Mouse (Mus musculus) gastrocnemius, postnatal 25 days (tissue): ENCODE results near the gene Klhl29. TPM values are rescaled to one million over a fixed set of nuclear protein-coding genes. Genes with fewer than 3 reads are reported as not detected.

Experiments used
- DNase-seq: peaks from one replicate; pipeline ENCODE4 v3.0.0; 2022
- total RNA-seq, 2 experiments: library from RNA; stranded (reverse); gene quantifications; 1 replicate in 1 of 2; 2 replicates in 1 of 2; pipeline ENCODE4 v1.2.3; 2021

Klhl29 gene
- total RNA-seq, 2 experiments from 2014 or later = 1.5 to 3.4 TPM

DNA sequence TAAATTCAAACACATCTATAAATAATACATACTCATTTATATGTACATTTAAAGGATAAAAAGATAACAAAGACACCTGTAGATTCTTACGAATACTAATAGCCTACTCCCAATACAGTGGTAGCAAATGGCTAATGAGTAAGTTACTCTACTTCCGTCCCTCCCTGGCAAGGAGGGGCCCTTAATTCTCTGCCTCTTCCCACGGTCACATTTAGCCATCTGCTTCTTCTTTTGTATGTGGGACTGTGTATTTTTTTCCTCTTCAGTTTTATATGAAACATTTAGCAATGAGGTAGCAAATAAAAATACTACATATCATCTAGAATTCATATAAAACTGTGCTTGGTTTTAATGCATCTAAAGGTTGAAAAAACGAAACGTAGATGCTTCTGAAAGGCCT is 73.6 kb downstream of the Klhl29 start:
- DNase-seq = no peak

DNA sequence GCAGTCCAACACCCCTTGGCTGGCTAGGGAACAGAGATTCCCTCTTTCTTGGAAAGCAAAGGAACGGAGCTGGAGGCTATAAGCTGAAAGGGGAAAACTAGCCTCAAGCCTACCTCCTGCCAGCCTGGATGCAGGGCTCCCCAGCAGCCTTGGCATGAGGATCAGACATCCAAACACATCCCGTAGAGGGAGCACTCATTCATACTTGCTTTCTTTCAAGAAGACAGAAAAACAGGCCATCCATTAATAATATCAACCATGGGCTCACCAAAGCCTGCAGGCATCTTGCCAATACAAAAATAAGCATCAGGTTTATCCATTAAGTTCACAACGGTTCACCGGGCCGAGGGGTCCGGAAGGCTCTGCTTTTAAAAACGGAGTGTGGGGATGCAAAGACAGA is 79.1 kb downstream of the Klhl29 start:
- no peak for DNase-seq

DNA sequence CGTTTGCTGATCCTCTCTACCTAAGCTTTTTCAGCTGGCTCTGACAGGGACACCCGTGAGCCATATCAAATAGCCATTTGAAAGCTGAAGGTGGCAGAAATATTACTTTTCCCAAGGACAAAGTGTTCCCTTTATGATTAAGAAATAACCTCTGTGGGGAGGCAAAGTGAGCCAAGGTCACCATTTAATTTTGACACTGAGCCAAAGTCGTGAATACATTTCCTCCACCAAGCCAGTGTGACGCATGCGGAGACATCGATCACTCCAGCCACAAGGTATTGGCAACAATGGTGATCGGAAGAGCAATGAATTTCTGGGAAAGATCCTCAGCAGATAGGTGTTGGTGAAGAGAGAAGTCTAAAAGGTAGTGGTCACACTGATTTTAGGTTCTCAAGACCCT is 83.2 kb downstream of the Klhl29 start:
- DNase-seq = no peak

DNA sequence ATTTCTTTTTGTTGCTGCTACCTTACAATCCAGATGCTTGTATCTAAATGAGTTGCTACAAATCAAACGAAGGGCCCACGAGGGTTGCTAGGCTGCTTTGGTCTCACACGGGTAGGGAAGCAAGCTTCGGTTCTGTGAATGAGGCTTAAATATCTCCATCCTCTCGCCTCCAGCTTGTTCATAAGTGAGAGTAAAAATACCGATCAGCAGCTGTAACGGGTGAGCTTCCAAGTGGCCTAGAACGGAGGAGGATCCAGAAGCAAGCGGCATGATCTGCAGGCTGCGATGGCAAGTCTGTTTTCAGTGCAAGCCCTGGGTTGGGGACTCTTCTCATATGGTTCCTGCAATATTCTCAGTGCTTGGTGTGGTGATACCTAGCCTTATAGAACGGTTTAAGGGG is 89.9 kb downstream of the Klhl29 start:
- no peak for DNase-seq

DNA sequence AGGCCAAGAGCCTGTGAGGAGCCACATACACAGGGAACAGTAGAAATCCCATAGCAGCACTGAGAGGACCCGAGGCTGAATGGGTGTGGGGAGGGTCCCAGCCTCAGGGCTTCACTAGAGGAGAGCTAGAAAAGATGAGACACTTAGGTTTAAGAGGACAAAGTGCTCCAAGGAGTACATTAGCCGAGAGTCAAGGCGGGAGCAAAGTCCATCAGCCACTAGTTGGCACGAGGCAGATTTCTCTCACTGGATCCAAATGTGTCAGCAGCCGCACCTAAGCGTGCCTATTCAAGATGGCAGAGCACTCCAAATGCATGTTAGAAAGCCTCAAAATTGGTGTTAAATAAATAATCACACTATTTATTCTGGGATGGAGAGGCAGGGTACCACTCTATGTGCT is 90.5 kb downstream of the Klhl29 start:
- DNase-seq = no peak

DNA sequence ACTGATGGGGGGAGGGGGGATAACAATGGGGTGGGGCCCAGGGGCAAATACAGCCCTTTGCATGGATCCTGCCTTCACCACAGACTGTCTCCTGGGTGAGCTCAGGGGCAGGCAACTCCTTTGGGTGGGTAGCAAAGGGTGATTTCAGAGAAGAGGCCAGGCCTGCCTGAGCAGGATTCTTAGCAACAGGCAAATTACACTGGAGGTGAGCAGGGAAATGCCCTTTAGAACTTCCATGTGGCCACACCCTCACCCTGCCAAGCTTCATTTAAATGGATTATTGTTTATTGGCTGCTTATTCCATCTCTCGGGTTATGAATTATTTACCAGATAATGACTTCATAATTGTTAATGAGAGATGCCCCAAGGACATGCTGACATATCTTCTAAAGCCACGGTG is 91.8 kb downstream of the Klhl29 start:
- no peak for DNase-seq

DNA sequence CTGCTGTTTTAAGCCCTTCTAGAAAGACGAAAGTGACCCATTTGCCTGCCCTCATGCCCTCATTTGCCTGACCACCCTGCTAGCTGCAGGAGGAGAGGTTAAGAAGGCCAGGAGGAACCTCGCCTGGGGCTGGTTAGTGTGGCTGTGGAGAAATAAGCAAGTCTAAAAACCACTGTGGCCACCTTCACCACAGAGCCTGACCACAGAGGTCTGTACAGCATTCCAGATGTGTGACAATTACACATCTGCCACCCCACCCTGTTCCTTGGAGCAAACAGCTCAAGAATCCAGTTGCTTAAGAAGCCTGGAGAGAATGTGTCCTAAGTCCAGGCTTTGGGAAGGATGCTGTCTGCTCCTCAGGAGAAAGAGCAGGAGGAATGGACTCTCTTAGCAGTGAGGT is 92.9 kb downstream of the Klhl29 start:
- no peak for DNase-seq

DNA sequence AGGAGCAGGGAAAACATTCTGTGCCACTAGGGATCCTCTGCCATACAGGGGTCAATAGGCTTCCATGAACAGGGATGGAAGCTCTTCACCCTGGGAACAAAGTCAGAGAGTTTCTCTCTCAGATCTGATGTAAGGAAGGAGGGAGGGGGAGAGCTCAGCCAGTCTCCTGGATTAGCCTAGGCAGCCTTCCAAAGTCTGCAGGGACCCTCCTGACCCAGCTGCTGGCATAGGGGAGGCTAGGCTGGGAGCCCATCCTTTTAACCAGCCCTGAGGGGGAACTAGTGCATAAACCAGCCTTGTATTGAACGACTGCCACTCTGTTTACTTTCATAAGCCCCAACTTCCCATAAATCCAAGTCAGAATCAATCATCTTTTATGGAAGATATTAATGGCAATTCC is 95.6 kb downstream of the Klhl29 start:
- DNase-seq = no peak

DNA sequence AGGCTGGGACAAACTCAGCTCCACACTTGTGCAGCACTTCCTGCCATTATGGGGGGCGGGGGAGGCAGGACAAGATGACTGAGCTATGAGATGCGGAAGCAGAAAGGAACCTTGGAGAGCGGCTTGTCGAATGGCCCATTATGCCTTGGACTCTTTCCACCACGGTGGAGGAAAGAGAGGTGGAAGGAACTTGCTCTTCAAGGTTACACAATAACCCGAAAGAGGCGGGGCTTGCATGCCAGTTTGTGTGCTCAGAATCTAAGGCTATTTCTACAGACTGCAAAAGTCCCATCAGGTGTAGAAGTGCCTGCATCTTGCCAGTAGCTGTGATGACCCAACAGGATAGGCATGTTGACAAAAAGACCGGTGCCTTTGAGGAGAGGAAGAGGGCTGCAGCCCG is 98.5 kb downstream of the Klhl29 start:
- peak; percentile 22 for DNase-seq

DNA sequence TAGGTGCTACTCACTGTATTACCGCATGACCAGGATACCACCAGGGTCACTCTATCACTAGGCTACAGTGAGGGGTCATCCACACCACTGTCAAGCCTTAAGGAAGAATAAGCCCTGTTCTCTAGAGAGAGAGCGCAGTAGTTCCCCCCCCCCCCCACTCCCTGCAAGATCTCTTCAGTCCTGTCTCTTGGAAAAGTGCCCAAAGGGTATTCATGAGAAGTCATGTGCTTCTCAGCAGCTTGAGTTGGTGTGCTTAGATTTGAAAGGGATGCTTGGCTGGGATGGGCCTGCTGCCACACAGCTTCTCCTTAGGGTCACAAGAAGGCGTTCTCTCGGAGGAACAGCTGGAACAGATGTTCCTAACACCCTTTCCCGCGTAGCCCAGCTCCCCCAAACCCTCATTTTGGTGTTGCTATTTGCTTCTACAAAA is 100.0 kb downstream of the Klhl29 start:
- no peak for DNase-seq

DNA sequence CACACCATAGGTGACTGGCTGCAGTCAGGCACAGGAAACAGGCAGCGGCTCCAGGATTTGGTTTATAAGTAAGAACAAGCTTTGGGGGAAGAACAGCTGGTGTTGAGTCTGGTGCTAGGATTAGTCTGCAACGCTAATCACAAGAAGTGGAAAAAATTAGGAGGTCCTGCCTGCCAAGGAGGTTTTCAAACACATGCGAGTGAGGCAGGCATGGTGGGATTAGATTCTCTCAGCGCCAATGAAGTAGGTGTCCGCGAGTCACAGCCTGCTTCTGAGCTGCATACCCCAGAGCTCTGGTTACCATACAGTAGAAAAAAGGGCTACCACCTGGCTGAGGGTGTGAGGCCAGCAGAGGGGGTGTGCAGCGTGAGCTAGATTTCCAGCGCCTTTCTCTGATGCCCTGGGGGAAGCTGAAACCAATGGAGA is 101.0 kb downstream of the Klhl29 start:
- DNase-seq = no peak

DNA sequence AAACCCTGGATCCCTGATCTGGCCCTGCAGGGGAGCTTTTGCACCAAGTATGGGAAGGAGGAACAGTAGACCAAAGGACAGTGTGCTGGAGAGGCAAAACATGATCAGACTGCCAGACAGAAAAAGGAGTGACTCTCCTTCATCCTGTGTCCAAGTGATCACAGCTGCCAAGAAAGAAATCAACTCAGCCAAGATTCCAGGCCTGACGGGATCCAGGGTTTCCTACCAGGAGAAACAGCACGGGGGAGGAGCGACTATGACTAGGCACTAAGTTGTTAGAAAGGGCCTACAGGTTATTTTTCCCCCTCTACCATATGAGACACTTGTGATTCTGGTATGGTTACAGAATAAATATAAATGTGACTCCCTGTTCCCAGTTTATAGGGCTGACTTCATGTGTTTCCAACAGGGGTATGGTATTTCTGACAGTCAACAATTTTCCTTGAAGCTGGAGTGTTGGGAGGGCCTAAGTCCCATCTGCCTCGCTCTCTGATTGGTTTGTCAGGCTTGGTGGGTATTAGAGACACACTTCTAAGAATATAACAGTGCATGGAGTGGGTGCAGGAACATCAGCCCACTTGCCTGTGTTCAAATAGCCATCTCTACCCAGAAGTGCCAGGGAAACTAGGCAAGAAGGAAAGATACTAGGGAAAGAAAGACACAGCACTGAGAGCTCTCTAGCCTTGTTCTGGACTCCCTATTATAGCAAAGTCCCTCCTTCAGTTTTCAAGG is 102.0 kb downstream of the Klhl29 start:
- peak; percentile 69 for DNase-seq

DNA sequence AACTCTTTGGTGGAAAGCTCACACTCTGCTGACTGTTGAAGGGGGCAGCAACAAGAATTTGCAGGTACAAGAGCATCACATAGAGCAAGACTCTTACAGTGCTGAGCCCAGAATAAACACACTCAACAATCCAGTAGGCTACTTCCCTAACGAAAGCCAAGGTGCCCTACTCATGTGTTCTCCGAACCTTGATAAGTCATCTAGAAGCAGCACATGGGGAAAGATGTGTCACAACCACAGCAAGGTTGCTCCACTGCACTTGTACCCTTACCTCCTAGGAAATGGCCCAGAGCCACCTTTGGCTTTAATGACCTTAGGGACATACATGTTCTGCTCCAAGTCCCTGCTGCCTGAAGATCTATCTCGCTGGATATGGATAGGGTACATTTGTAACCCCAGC is 105.0 kb downstream of the Klhl29 start:
- no peak for DNase-seq

DNA sequence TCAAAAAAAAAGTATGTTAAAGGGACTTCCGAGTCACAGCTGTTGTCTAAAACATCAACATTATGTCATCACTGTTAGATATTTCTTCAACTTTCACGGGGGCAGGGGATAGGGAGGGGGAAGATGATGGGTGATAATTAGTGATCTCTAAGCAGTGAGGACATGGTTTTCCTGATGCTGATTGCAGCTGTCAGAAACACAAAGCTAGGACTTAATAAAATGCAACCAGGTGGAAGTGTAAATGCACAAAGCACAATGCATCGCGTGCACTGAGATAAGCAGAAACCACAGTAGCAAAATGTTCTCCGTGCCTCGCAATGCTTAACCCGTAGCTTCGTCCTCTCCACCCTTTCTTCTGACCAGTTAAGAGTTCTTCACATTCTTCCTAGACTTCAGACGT is 105.5 kb downstream of the Klhl29 start:
- DNase-seq = no peak

DNA sequence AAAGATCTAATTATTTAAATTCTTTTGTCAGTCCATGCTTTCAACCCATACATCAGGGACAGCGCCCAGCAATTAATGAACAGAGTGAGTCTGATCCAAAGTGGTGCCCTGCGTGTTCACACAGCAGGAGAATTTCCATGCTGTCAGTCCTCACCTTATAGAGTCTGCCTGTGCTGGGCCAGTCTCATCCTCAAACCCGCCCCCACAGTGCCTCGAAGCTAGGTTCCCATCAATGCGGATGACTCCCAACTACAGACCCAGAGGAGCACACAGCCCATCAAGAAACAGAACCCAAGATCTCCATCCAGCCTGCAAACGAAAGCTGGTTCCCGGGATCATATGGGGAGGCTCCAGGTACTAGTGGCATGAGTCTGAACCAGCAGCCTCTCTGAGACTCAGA is 106.4 kb downstream of the Klhl29 start:
- no peak for DNase-seq

DNA sequence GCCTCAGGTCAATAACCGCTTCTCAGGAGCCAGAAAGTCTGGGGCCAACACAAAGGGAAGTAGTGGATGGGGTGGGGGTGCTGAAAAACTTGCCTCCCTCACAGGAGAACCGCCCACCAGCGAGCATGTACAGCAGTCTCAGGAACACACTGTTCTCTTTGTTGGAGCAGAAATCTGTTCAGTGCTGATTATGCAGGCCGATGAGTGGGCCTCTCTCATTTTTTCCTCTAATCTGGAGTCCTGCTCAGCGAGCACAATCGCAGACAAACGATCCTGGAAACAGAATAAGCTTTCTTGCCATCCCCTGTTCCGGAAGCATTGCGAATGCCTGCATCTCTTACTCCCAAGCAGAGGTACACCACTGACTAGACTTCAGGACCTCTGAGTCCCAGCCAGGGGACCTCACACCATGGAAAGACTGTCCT is 107.3 kb downstream of the Klhl29 start:
- peak; percentile 33 for DNase-seq

DNA sequence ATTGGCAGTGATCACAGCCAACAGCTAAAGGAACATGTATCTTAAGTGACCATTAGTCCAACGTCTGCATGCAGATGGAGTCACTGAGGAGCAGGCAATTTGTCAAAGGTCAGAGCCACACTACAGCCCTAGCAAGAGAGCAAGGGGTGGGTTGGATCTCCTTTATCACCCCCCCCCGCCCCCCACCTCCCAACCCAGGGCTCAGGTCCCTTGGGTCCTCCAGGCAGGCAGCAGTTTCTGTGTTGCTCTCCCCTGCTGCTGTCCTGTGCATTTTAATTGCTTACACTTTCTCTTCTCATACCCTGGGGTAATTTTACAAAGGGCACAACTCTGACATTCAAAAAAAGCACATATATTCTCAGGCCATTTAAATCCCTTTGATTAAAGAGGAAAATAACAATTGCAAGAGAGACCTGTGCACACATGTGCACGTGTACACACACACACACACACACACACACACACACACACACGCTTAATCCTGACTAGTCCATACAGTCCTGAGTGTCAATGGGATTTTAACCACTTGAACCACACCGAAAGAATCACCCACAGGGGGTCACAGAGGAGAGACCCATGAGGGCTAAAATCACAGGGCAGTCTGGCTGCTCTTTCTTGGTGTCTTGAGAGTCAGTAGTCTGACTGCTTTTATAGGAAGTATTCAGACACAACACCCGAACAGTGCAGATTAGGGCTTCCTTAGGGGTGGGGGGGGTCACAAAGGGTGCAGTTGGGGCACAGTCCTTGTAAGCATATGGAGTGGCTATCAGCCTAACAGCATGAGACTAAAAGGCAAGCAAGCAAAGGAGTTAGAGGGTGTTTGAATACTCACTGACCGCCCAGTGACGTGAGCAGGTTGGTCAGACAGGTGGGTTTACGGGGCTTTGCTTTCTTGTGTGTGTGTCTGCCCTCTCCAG is 108.0 kb downstream of the Klhl29 start:
- DNase-seq = no peak

DNA sequence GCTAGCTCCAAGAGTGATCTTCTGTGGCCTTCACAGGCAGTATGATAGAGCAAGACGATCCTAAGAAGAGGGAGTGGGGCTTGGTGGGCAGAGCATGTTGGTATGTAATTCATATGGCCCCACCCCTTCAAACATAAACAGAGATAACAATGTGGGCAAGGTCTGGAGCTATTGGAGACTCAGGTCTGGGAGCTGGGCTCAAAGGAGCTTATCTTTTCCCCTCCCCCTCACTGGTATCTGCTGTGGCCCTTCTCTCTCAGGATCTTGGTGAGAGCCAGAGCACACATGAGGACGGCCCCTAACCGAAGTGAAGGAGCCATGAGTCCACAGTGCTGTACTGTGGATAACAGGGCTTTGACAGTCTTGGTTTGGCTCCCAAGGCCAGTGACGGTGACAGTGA is 108.7 kb downstream of the Klhl29 start:
- no peak for DNase-seq

DNA sequence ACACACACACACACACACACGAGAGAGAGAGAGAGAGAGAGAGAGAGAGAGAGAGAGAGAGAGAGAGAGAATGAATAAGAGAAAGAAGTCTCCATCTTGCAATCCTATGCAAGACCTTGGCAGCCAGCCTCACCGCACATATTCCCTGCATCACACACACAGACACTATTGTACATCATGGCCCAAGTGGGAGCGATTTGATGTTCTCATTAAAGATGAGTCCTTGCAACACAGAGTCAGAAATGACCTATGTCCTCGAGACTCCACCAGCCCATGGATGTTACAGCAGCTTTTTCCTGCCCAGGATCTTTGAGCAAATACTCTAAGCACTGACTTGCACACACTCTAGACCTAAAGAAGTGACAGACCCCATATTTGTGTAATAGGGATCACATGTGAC is 114.0 kb downstream of the Klhl29 start:
- DNase-seq = no peak

DNA sequence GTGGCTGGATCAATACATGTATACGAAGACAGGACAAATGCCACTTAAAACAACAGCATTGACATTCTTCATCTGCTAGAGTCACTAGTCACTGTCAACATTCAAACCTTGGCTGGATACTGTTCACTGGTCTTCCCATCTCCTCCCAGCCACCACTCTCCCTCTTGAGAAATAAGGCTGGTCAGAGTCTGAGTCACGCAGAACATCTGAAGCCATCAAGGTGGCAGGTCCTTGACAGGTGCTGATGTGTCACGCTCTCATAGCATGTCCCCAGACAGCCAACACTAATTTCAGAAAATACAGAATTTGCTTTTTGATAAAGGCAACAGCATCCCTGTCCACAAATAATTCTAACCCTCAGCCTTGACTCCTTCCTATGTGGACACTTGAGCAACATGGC is 116.7 kb downstream of the Klhl29 start:
- no peak for DNase-seq

DNA sequence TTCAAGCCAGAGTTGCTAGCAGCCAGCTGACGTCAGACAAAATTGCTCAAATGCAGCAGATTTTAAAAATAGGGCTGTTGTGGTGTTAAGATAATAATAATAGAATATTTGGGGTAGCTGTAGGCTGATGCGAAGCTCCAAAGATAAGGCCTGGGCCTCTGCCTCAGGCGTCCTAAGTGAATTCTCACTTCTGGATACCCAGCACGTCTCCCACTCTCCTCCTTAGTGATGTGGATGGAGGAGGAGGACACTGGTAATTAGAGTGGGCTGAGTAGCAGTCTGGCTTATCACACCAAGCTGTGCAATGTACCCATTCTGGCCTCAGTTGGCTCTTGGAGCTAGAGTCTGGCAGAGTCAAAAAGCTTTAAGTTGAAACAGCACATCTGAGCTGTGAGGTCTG is 118.3 kb downstream of the Klhl29 start:
- DNase-seq = no peak

DNA sequence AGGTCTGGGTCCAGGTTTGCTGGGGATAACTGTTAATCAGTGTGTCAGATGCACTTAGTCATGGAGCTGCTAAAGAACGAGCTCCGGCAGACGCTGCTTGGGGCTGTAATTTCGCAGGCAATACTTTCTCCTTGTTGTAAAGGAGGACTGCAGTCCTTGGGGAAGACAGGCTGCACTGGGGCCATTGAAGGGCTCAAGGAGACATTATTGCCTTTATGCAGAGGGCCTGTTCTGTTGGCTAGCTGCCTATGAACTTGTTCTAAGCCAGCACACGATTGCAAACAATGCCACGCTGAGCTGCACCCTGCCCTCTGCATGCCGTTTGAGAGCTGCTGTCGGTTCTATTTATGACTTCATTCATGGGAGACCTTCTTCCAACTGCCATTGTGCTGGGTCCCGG is 120.4 kb downstream of the Klhl29 start:
- DNase-seq = no peak

DNA sequence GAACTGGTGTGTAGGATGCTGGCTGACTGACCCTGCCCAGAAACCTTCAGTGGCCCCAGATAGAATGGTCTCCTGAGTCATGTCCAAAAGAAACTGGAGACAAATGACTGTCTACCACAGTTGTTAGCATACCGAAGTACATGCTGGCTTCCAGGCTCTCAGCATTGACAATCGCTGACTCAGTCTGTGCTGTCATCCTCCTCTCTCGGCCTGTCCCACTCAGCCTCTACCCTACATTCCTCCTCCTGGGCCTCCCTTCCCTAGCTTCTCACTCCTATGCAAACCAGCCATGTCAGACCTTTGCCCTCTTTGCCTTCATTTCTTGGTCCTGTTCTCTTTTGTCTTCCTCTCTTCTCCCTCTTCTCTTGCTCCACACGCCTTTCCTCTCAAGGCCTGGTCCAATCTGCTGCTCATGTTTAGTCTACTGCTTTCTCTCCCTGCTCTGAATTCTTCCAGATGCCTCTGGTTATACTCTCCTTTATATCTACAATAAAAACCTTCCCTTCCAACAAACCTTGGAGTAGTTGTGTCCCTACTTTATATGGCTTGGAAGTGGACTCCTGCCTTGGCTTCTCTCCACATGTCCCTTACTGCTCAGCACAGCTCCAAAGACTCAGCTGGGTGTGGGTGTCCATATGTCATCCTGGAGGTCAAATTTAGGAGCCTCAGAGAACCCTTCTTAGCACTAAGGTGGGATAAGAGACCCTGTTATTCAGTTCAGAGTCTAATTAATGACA is 121.1 kb downstream of the Klhl29 start:
- no peak for DNase-seq
